Mouse (Mus musculus) cerebellum, adult 11-12 months (tissue): ENCODE results near the gene Ppia.
"Not testable (repeated sequence)": the region's sequence is repeated elsewhere in the genome, so short reads cannot be mapped to it uniquely, and the experiment has no call there.

Experiments
- DNase-seq: peaks from one replicate; pipeline ENCODE4 v3.0.0; 2022

The Ppia gene

DNA sequence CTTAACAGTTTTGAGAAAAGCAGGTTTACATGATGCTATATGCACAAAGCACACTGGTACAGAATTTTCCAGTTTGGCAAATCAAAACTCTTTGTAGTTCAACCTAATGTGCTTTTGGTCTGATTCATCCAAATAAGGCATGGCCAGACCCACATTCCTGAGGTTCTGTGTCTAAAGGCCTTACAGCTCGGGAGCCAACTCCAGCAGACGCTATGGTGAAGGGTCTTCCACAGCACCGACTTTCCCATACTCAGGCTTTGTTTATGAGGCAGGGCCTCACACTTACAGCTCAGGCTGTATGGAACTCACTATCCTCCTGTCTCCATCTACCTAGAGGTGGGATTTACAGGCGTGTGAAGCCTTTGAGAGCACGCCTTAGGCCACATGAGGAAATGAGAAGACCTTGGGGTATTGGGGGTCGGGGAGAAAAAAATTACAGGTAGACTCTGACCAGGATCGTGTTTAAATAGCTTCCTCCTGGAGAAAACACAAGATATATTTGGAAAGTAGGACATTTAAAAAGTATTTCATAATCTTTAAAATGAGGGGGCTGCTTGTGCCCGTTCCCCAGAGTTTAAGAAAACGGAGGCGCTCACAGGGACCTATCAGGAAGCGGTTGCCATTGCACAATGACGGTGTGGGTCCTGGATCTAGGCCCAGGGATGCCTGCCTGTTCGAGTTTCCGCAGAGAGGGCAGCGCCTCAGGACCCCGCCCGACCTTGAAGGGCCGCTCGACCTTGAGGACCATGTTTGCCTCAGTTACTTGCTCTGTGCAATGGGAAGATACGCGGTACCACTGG lies at the start of gene Ppia:
Gene Ppia, plus strand, starts transcription at position 693 of the 800 bp plus-strand sequence.
- DNase-seq, result no peak

- DNase-seq, result peak; percentile 71
These were observed 49.4 kb upstream of the Ppia start for GRCm38 (mm10) chr11:6365885-6366284.

DNA sequence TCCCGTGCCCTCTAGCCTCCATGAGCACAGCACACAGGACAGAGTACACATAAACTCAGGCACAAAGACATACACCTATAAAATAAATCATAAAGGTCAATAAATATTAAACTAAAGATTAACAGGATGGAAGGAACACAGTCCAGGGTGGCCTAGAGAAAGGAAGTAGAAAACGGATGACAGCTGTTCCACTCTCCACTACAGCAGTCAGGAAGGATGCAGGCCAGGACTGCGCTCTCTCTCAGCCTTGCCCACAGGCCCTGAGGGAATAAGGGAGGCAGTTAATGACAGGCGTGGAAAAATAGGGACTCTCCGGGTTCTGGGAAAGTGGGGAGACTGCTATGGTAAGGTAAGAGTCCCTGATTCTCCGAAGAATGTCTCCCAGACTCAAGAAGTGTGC lies 48.8 kb upstream of the Ppia start:
- no peak for DNase-seq

GRCm38 (mm10) chr11:6367156-6367555 lies 48.1 kb upstream of the Ppia start:
- DNase-seq, result no peak

DNA sequence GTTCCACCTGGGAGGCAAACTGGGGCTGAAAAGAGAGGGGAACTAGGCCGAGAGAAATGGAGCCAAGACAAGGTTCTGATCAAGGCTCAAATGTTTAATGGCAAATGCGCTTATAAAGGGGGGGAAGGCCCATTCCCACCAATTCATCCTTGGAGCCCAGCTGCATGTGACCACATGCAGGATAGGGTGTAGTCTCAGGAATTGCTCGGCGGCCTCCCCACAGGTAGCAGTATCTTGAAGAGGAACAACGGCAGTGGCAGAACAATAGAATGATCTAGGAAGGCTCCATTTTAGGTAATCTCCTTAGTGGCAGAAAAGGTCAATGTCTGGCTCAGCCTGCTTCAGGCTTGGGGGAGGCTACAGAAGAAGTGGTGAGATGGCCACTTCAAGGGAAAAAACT lies 47.3 kb upstream of the Ppia start:
- not testable (repeated sequence) for DNase-seq

DNA sequence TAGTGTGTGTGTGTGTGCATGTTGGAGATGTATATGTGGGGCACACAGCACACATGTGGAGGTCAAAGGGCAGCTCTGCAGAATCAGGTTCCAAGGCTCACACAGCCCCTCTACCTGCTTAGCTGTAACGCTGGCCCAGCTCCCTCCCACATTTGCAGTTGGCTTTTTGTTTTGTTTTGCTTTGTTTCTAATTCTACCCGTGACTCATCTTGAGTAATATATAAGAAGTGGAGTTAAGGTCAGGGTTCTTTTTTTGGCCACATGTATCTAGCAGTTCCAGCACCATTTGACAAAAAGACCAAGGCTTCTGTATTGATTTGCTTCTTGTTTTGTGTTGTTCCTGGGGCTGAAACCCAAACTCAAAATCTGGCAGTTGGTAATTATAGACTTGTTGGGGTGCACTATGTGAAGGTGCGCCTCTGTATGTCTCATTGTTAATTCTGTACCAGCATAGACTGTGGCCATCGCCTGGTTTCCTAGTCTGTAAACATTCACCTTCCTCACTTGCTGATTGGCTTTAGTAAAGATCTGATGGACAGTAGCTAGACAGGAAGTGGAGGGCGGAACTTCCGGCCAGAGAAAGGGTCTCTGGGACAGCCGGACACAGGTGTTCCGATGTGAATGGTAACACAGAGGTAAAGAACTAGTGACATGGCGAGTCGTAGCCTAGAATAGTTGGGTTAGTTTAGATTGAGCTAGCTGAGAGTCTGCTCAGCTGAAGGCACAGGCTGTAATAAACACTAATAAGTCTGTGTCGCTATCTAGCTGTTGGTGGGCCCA lies 43.7 kb upstream of the Ppia start:
- no peak for DNase-seq

- no peak for DNase-seq
These were observed 42.5 kb upstream of the Ppia start for GRCm38 (mm10) chr11:6372784-6373183.

DNA sequence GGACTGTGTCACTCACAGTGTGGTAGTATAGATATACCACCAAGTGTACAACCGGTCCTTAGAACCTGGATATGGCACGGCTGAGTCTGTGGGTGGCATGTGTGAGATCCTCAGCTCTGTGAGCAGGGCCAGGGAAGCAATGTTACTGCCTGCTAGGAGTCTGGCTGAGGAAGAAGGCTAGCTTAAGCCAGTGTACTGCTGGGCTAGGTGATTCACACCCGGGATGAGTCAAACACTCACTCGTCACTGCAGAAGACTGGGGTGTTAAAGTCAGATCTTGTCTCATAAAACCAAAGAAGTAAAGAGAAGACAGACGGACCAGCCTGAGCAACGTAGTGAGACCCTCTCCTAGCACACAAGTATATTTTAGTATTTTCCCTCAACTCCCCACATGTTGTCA lies 34.3 kb upstream of the Ppia start:
- no peak for DNase-seq

- DNase-seq, result peak; percentile 49
These were observed 27.0 kb upstream of the Ppia start for GRCm38 (mm10) chr11:6388126-6388725.

DNA sequence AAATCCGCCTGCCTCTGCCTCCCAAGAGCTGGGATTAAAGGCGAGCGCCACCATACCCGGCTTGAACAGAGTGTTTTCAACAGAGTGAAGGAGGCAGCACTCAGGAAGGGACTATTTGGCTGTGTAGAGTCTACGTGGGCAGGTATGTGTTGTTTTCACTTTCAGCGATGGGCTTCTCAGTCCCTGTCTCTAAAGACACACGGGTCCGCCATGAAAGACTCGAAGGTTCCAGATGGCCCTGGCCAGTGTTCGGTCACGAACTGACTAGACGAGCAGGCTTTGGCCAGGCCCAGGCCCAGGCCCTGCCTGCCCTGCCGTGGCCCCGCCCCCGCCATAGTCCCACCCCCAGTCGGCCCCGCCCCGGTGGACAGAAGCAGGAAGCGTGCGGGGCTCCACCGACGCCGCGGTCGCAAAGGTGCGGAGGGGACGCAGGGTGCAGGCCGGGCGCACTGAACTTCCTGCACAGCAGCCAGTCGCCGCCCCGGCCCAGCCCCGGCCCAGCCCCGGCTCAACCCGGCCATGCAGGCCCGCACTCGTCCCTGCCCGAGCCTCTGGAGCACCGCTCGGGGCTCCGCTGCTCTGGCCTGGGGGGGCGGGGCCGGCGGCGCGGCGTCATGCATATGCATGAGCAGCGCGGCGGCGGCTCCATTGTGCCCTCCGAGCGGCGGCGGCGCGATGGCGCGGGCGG lies 26.4 kb upstream of the Ppia start, which contains the start of gene Zmiz2:
Gene Zmiz2, plus strand, starts transcription at position 349 of the 688 bp plus-strand sequence.
- peak; percentile 96 for DNase-seq

DNA sequence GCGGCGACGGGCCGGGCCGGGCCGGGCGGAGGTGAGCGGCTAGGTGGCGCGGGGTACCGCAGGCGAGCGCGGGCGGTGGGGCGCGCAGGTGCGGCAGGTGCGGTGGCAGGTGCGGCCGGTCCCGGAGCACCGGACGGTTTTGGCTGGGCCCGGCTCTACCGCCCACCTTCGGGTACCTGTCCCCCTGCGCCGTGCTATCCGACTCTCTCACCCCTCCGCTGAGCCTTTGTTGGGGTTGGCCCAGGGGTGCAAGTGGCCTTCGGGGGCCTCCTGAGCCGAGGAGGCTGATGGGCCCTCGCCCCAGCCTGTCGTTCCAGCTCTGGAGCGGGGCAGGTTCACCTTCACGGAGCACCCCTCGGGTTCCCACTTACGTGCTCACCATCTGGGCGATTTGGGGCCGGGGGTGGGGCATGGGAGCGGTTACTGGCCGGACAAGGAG lies 25.7 kb upstream of the Ppia start:
- DNase-seq, result peak; percentile 60

GRCm38 (mm10) chr11:6390376-6391053 lies 24.7 kb upstream of the Ppia start:
- DNase-seq, result peak; percentile 38

DNA sequence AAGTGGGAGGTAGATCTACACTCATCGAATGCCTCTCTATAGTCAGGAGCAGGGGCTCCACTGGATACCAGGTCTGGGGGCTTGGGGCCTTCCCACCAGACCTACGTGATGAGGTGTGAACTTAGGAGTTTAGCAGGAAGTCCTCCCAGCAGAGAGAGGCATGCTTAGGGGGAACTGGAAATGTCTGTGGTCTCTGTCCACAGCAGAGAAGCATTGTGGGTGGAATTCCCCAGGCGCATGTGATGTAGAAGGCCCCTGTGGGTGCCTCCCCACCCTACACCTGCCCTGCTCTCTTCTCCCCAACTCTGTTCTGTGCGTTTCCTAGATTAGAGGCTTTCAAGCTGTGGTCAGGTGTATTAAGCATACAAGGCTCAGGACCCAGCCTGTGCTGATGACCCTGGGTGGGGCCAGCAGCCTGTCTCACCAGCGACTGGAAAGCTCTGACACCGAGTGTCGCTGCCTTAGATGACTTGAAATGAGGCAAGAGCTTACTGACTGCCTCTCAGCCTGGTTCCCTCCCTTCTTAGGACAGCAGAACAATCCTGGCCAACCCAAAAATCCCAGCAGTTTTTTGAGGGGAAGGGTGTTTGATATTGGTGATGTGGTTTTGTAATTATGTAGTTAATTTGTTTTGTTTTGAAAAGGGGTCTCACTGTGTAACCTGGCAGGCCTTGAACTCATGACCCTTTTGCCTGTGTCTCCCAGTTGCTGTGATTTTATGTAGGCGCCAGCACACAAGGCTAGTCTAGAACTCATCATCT lies 23.5 kb upstream of the Ppia start:
- DNase-seq, result no peak

DNA sequence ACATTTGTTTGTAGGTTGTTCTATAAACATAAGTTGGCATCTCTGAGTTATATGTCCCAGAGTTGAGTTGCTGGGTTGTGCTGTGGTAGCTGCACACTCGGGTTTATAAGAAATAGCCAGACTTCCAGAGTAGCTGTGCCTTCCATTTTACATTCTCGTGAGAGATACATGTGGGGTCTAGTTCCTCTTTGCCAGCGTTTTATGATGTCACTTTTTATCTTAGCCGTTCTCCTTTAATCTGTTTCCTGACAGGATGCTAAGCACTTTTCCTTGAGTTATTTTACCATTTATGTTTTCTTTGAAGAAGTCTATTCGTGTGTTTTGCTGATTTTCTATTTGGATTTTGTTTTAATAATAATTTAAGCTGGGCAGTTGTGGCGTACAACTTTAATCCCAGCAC lies 22.4 kb upstream of the Ppia start:
- DNase-seq, result no peak

DNA sequence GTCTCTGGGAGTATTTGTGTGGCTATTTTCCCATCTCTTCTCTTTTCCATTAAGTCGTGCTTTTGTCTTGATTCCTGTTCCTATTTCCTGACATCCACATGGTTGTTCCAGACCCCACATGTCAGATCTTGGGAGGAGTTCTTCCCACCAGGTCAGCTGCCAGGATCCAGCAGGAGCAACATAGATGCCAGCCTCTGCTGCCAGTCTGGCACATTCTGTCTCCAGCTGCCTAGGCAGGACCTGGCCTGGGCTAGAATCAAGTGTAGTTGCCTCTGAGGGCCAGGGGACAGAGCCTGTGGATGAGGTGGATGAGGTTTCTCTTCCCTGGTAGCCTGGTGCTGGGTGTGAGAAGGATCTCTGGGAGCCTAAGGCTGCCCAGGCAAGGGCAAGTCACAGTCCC lies 21.4 kb upstream of the Ppia start:
- DNase-seq, result no peak

DNA sequence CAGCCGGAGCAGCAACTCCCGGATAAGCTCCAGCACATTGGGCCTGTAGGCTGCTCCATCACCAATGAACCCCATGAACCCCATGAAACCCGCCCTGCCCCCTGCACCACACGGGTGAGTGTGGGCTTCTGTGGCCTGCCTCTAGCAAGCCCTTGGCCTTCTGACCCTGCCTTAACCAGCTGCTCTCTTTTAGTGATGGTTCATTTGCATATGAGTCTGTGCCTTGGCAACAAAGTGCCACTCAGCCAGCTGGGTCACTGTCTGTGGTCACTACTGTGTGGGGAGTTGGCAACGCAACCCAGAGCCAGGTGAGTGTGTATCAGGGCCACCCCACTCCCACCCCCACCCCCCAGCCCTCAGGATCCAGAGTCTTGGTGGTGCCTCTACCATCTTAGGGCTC lies 19.7 kb upstream of the Ppia start:
- no peak for DNase-seq

GRCm38 (mm10) chr11:6398141-6398540 lies 17.1 kb upstream of the Ppia start:
- DNase-seq, result no peak

- DNase-seq, result no peak
These were observed 12.4 kb upstream of the Ppia start for GRCm38 (mm10) chr11:6402515-6403510.

GRCm38 (mm10) chr11:6403830-6404405 lies 11.3 kb upstream of the Ppia start:
- DNase-seq, result no peak
